Mouse (Mus musculus) hindbrain, embryonic 13.5 days (tissue): ENCODE measurements around the gene Cyct. TPM values are rescaled to one million over a fixed set of nuclear protein-coding genes. Genes with fewer than 3 reads are reported as not detected.

Experiments
- ATAC-seq: fragments of 200-750 bp; cut with Nextera tagmentation; 2 replicates; pipeline ENCODE4 v1.8.0; 2017; ENCODE audit warnings: moderate TSS enrichment; ENCODE audit not compliant: low FRiP score
- H3K27ac ChIP-seq: fragments of 300-500 bp; sonication (generic); 2 replicates; pipeline ENCODE4 v1.5.1; 2015; ENCODE audit warnings: inconsistent platforms, mild to moderate bottlenecking, moderate library complexity
- H3K27me3 ChIP-seq: fragments of 300-500 bp; sonication (generic); 2 replicates; pipeline ENCODE4 v1.6.1; 2015; ENCODE audit warnings: mild to moderate bottlenecking, inconsistent platforms
- H3K36me3 ChIP-seq: fragments of 300-500 bp; sonication (generic); 2 replicates; pipeline ENCODE4 v1.6.1; 2015; ENCODE audit warnings: mild to moderate bottlenecking, inconsistent platforms
- H3K4me1 ChIP-seq: fragments of 300-500 bp; sonication (generic); replicated peaks from 2 replicates; pipeline ENCODE4 v1.6.1; 2015; ENCODE audit warnings: inconsistent platforms
- H3K4me2 ChIP-seq: fragments of 300-500 bp; sonication (generic); 2 replicates; pipeline ENCODE4 v1.6.1; 2015; ENCODE audit warnings: inconsistent platforms, mild to moderate bottlenecking, moderate library complexity
- H3K4me3 ChIP-seq: fragments of 300-500 bp; sonication (generic); 2 replicates; pipeline ENCODE4 v1.5.1; 2015; ENCODE audit warnings: mild to moderate bottlenecking, inconsistent platforms
- H3K9ac ChIP-seq: fragments of 300-500 bp; sonication (generic); 2 replicates; pipeline ENCODE4 v1.6.1; 2015; ENCODE audit warnings: mild to moderate bottlenecking, inconsistent platforms
- H3K9me3 ChIP-seq: fragments of 300-500 bp; sonication (generic); 2 replicates; pipeline ENCODE4 v1.6.1; 2016; ENCODE audit warnings: inconsistent platforms
- WGBS: fragments of 180-500 bp; shearing (Covaris S2); methylation state at CpG from one replicate; pipeline ENCODE4 v1.1.7; 2015; 5-methylcytosine and 5-hydroxymethylcytosine counted together
- microRNA-seq: library from miRNA; unstranded; fragments of <30 nt; microRNA quantifications from one replicate; pipeline ENCODE4, GENCODE M21; 2016
- polyA plus RNA-seq: library from polyadenylated mRNA; unstranded; fragments of >200 nt; fragmentation: Nextera tagmentation; extraction: Ambion mirVana; gene quantifications from 2 replicates; pipeline ENCODE4 v1.2.1, GENCODE M21; 2015

The Cyct gene
- polyA plus RNA-seq, 1 experiment from 2014 or later: not detected

GRCm38 (mm10) chr2:76326161-76326560 is 34.1 kb downstream of the Cyct start:
- WGBS: 93% methylated on average over 3 of the region's 3 CpGs
- no peak overlapping the region for H3K9ac ChIP-seq
- no peak for ATAC-seq

GRCm38 (mm10) chr2:76324463-76324862 is 35.8 kb downstream of the Cyct start:
- Histone ChIP-seq H3K4me3 (no peak overlapping the region), H3K4me2 (no peak overlapping the region), H3K9me3 (no peaks in the 10 kb centered on the region), H3K36me3 (no peaks in the 10 kb centered on the region), H3K4me1 (no peaks in the 10 kb centered on the region), H3K27ac (no peak overlapping the region), H3K27me3 (no peaks in the 10 kb centered on the region), H3K9ac (no peak overlapping the region)
- ATAC-seq: no peak
- WGBS: 88% methylated on average over 5 of the region's 5 CpGs

More at GRCm38 (mm10) chr2:76326161-76326560, 34.1 kb downstream of the Cyct start:
- Histone ChIP-seq H3K4me3 (no peak overlapping the region), H3K27ac (no peak overlapping the region), H3K9me3 (no peaks in the 10 kb centered on the region), H3K36me3 (no peaks in the 10 kb centered on the region), H3K4me2 (no peak overlapping the region), H3K4me1 (no peaks in the 10 kb centered on the region), H3K27me3 (no peaks in the 10 kb centered on the region)

GRCm38 (mm10) chr2:76323185-76323875 is 36.9 kb downstream of the Cyct start:
- H3K27me3 ChIP-seq: no peaks in the 10 kb centered on the region

GRCm38 (mm10) chr2:76320336-76320735 is 39.9 kb downstream of the Cyct start:
- no peak overlapping the region for H3K9ac ChIP-seq
- 91% methylated on average over 6 of the region's 6 CpGs for WGBS
- no peaks in the 10 kb centered on the region for H3K4me1 ChIP-seq
- no peaks in the 10 kb centered on the region for H3K9me3 ChIP-seq
- no peaks in the 10 kb centered on the region for H3K36me3 ChIP-seq
- H3K27me3 ChIP-seq: no peaks in the 10 kb centered on the region
- no peak overlapping the region for H3K27ac ChIP-seq
- no peak for ATAC-seq
- no peak overlapping the region for H3K4me3 ChIP-seq
- H3K4me2 ChIP-seq: no peak overlapping the region

More at GRCm38 (mm10) chr2:76323185-76323875, 36.9 kb downstream of the Cyct start:
- no peaks in the 10 kb centered on the region for H3K9me3 ChIP-seq
- H3K27ac ChIP-seq: no peak overlapping the region
- 86% methylated on average over 21 of the region's 21 CpGs for WGBS
- ATAC-seq: no peak
- no peaks in the 10 kb centered on the region for H3K4me1 ChIP-seq
- H3K4me2 ChIP-seq: no peak overlapping the region
- no peak overlapping the region for H3K4me3 ChIP-seq
- no peaks in the 10 kb centered on the region for H3K36me3 ChIP-seq
- no peak overlapping the region for H3K9ac ChIP-seq

GRCm38 (mm10) chr2:76319231-76319630 is 41.0 kb downstream of the Cyct start:
- no peak overlapping the region for H3K27ac ChIP-seq
- no peaks in the 10 kb centered on the region for H3K9me3 ChIP-seq
- H3K9ac ChIP-seq: no peak overlapping the region
- WGBS: 88% methylated on average over 6 of the region's 6 CpGs
- no peaks in the 10 kb centered on the region for H3K27me3 ChIP-seq
- H3K36me3 ChIP-seq: no peaks in the 10 kb centered on the region
- no peak for ATAC-seq
- H3K4me1 ChIP-seq: no peaks in the 10 kb centered on the region
- H3K4me2 ChIP-seq: no peak overlapping the region
- no peak overlapping the region for H3K4me3 ChIP-seq

Small RNA genes lying within 50 kb of the gene (microRNA-seq; reads per million reads assigned to microRNA genes)
- gene Gm44337: not detected

Other genes starting within 250 kb of the Cyct start
- gene Pde11a, start 21.7 kb downstream of the Cyct start, polyA plus RNA-seq: 1.6 TPM in 2 replicates
- gene Rbm45, start 9.5 kb upstream of the Cyct start, polyA plus RNA-seq: 22.1 and 25.6 TPM in 2 replicates
- gene Osbpl6, start 46.1 kb upstream of the Cyct start, polyA plus RNA-seq: 24.2 and 27.7 TPM in 2 replicates